Mouse (Mus musculus): ENCODE measurements around the gene Kcnk18.

DNA sequence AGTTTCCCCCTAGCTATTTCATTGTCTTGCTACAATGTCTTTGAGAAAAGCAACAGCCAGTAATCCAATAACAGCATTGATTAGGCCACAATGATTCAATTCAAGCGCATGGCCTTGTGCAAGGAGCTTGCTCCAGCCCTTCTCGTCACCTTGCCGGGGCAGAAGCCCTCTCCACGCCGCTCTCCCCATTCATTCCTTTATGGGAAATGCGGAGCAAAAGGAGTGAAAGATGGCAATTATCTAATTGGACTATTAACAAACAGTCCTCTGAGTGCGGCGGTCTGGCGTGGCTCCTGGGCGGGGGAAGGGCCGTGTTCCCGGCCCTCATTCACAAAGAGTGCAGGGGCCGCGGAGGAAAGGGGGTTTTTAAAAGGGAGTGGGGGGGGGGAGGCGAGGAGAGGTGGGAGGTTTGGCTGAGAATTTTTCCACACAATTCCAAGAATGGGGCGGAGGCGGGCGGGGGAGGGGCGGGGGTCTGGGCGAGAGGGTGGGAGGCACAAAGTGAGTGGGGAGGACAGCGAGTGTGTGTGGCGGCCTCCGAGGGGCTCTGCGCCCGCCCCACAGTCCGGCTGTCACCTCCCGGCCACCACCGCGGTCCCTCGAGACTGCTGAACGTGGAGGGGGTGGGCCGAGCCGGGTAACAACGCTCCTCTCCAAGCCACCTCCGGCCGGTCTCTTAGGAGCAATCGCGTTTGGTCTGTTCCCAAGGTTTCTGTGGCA, 47.7 kb upstream of the Kcnk18 start:
- TF ChIP-seq CTCF (IDR thresholded peaks at IDR 0.05; ENCODE audit: extremely low read depth, insufficient read depth, insufficient read length, insufficient replicate concordance) (no peak), POLR2A (IDR thresholded peaks at IDR 0.05; ENCODE audit: low read depth, low read length) (no peak)

Data from spleen, adult 2 months (tissue).